Mouse (Mus musculus): ENCODE results near the gene Traf7. TPM values are rescaled to one million over a fixed set of nuclear protein-coding genes. Genes with fewer than 3 reads are reported as not detected.
A peak's percentile ranks its signal among the peaks of the same experiment; 100 is the strongest.

Gene Traf7
- 52.2 and 55.4 TPM in 2 replicates for polyA plus RNA-seq (2016; fragmentation: Nextera tagmentation; extraction: Ambion mirVana)

DNA sequence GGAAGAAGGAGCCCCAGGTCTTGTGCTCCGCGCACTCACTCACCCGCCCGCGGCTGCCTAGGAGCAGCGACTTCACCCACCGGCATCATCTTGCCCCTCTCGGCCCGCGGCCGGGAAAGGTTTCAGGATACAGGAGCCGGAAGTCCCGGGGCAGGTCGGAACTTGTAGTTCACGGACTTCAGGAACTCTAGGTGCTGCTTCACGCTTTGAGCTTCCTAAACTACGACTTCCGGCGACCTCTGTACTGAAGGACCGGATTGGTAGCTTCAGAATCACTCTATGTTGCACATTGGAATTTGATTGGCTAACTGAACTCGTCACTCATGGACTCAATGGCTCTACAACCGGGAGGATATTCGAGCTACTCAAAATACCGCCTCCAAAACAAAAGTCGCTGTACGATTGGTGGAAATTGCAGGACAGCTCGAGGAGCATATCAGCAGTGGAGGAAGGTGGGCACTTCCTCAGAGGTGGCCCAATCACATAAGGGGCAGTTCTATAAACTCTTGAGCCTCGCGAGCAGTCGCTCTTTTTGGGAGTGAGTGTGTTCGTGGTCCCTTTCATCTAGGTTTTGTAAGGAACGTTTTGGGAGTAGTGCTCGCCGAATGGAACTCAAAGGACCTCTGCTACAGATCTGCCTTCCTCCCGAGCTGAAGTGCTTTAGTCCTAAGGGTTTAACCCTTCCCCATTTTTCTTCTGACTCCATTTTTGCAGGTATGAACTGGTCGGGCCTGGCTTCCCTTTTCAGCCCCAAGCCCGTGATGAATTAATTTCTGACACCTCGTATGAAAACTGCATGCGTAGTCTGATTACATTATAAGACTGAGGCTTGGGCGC, at the start of gene Traf7:
Gene Traf7 (minus strand): TSS at position 216 of the 837 bp plus-strand sequence.
- no peaks in the 10 kb centered on the region for H3K27me3 ChIP-seq (replicated peaks)
- H3K4me1 ChIP-seq = peaks cover 72% of the 10 kb centered on the region
- H3K9ac ChIP-seq = peak within 1 kb of the TSS; percentile 90
- ATAC-seq = peak; percentile 94
- H3K27ac ChIP-seq = peak within 1 kb of the TSS; percentile 88
- peak within 1 kb of the TSS; percentile 82 for H3K4me2 ChIP-seq
- under 1% methylated on average over 40 of the region's 40 CpGs for WGBS (ENCODE audit: insufficient replicate concordance)
- peak within 1 kb of the TSS; percentile 93 for H3K4me3 ChIP-seq
- H3K36me3 ChIP-seq = peaks cover 43% of the 10 kb centered on the region
- no peaks in the 10 kb centered on the region for H3K9me3 ChIP-seq (replicated peaks)

- Histone ChIP-seq H3K4me1 (peaks cover 11% of the 10 kb centered on the region), H3K9me3 (replicated peaks) (no peaks in the 10 kb centered on the region), H3K36me3 (peaks cover 76% of the 10 kb centered on the region), H3K27me3 (replicated peaks) (no peaks in the 10 kb centered on the region), H3K27ac (no peak overlapping the region), H3K4me3 (no peak overlapping the region), H3K9ac (no peak overlapping the region), H3K4me2 (no peak overlapping the region)
- no peak for ATAC-seq
- 81% methylated on average over 9 of the region's 9 CpGs for WGBS (ENCODE audit: insufficient replicate concordance)
Measured at GRCm38 (mm10) chr17:24573811-24574210, 46.1 kb upstream of the Traf7 start.

GRCm38 (mm10) chr17:24572651-24573245, 45.0 kb upstream of the Traf7 start:
- H3K4me1 ChIP-seq = peaks cover 11% of the 10 kb centered on the region
- no peaks in the 10 kb centered on the region for H3K27me3 ChIP-seq (replicated peaks)
- peaks cover 67% of the 10 kb centered on the region for H3K36me3 ChIP-seq
- ATAC-seq = no peak
- no peak overlapping the region for H3K4me2 ChIP-seq
- H3K9ac ChIP-seq = no peak overlapping the region
- no peak overlapping the region for H3K27ac ChIP-seq
- 87% methylated on average over 12 of the region's 12 CpGs for WGBS (ENCODE audit: insufficient replicate concordance)
- H3K9me3 ChIP-seq (replicated peaks) = no peaks in the 10 kb centered on the region
- H3K4me3 ChIP-seq = no peak overlapping the region

DNA sequence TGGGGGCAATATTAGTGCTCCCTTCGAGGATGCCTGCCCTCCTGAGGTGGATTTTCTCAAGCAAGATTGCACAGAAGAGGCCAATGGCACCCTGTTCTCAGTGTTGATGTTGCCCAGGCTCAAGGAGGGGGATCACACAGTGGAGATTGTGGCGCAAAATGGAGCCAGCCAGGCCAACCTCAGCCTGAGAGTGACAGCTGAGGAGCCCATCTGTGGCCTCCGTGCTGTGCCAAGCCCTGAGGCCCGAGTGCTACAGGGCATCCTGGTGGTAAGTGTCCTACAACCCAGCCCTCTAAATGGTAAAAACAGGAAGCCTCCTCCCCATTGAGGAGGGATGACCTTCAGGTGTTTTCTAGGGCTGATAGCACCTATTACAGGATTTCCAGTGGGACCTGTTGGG, 42.1 kb upstream of the Traf7 start:
- Histone ChIP-seq H3K9ac (no peak overlapping the region), H3K9me3 (replicated peaks) (no peaks in the 10 kb centered on the region), H3K27me3 (replicated peaks) (no peaks in the 10 kb centered on the region), H3K4me3 (no peak overlapping the region), H3K27ac (no peak overlapping the region), H3K4me1 (peaks cover 23% of the 10 kb centered on the region), H3K36me3 (peaks cover 63% of the 10 kb centered on the region), H3K4me2 (no peak overlapping the region)
- 60% methylated on average over 4 of the region's 4 CpGs for WGBS (ENCODE audit: insufficient replicate concordance)
- ATAC-seq = no peak

DNA sequence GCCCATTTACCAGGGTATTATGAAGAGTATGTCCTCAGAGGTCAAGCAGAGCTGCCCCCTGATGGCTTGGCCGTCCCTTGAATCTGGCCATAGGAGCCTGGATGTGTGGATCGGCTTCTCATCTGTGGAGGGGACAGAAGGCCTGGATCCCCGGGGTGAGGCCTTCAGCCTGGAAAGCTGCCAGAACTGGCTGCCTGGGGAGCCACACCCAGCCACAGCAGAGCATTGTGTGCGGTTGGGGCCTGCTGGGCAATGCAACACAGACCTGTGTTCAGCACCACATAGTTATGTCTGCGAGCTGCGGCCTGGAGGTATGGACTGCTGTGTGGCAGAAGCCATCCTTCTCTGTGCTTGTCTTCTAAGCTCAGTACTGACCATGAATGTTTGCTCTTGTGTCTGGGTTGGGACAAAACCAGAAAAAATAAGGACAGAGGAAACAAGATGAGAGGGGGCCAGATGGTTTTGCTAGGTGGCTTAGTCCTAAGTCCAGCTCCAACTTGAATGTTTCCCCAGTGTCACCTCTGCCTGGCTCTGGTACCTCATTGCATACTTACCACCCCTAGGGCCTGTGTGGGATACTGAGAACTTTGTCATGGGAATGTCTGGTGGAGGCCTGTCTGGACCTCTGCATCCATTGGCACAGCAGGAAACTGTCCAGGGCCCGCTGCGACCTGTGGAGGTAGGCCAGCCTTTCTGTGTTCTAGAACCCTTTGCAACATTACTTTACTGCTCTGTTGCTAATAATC, 39.5 kb upstream of the Traf7 start:
- ATAC-seq = no peak
- H3K36me3 ChIP-seq = peaks cover 42% of the 10 kb centered on the region
- H3K4me2 ChIP-seq = no peak overlapping the region
- H3K9ac ChIP-seq = no peak overlapping the region
- 79% methylated on average over 8 of the region's 8 CpGs for WGBS (ENCODE audit: insufficient replicate concordance)
- H3K27me3 ChIP-seq (replicated peaks) = no peaks in the 10 kb centered on the region
- H3K9me3 ChIP-seq (replicated peaks) = no peaks in the 10 kb centered on the region
- H3K4me1 ChIP-seq = peaks cover 18% of the 10 kb centered on the region
- no peak overlapping the region for H3K4me3 ChIP-seq
- no peak overlapping the region for H3K27ac ChIP-seq

DNA sequence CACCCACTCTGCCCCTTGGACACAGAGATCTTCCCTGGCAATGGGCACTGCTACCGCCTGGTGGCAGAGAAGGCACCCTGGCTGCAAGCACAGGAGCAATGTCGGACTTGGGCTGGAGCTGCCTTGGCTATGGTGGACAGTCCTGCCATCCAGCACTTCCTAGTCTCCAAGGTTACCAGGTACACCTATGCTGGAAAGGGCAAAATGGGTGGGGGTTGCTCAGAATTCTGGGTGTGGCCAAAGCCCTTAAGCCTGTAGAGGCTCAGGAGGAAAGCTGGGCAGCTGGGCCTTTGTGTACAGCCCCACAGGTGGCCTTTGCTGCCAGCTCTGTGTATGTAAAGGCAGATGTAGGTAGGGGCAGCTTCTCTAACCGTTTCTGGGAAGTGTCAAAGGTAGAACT, 38.1 kb upstream of the Traf7 start:
- Histone ChIP-seq H3K4me3 (no peak overlapping the region), H3K4me1 (peaks cover 18% of the 10 kb centered on the region), H3K27ac (no peak overlapping the region), H3K9ac (no peak overlapping the region), H3K27me3 (replicated peaks) (no peaks in the 10 kb centered on the region), H3K4me2 (no peak overlapping the region), H3K9me3 (replicated peaks) (no peaks in the 10 kb centered on the region), H3K36me3 (peaks cover 33% of the 10 kb centered on the region)
- 0 out of 2 replicates have a peak, but pooled peaks have one; percentile 2 for ATAC-seq
- WGBS (ENCODE audit: insufficient replicate concordance) = 59% methylated on average over 3 of the region's 3 CpGs

DNA sequence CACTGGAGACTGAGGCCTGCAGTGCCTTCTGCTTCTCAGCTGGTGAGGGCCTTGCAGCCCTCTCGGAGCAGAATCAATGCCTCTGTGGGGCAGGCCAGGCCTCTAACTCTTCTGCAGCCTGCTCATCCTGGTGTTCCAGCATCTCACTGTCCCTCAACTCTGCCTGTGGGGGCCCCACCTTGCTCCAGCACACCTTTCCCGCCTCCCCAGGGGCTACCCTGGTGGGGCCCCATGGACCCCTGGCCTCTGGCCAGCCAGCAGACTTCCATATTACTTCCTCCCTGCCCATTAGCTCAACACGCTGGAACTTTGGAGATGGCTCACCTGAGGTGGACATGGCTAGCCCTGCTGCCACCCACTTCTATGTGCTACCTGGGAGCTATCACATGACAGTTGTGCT, 37.4 kb upstream of the Traf7 start:
- H3K4me3 ChIP-seq = no peak overlapping the region
- no peak overlapping the region for H3K27ac ChIP-seq
- H3K9ac ChIP-seq = no peak overlapping the region
- WGBS (ENCODE audit: insufficient replicate concordance) = 66% methylated on average over 3 of the region's 3 CpGs
- no peaks in the 10 kb centered on the region for H3K9me3 ChIP-seq (replicated peaks)
- H3K4me2 ChIP-seq = no peak overlapping the region
- no peaks in the 10 kb centered on the region for H3K27me3 ChIP-seq (replicated peaks)
- H3K36me3 ChIP-seq = peaks cover 29% of the 10 kb centered on the region
- ATAC-seq = no peak
- H3K4me1 ChIP-seq = peaks cover 18% of the 10 kb centered on the region

GRCm38 (mm10) chr17:24564422-24564821, 36.7 kb upstream of the Traf7 start:
- Histone ChIP-seq H3K9me3 (replicated peaks) (no peaks in the 10 kb centered on the region), H3K9ac (no peak overlapping the region), H3K4me1 (peaks cover 18% of the 10 kb centered on the region), H3K27me3 (replicated peaks) (no peaks in the 10 kb centered on the region), H3K4me3 (no peak overlapping the region), H3K27ac (no peak overlapping the region), H3K4me2 (no peak overlapping the region), H3K36me3 (peaks cover 22% of the 10 kb centered on the region)
- WGBS (ENCODE audit: insufficient replicate concordance) = 79% methylated on average over 4 of the region's 4 CpGs
- ATAC-seq = no peak

GRCm38 (mm10) chr17:24563638-24564037, 35.9 kb upstream of the Traf7 start:
- Histone ChIP-seq H3K9me3 (replicated peaks) (no peaks in the 10 kb centered on the region), H3K4me2 (no peak overlapping the region), H3K27me3 (replicated peaks) (no peaks in the 10 kb centered on the region), H3K9ac (no peak overlapping the region), H3K27ac (no peak overlapping the region), H3K36me3 (peaks cover 17% of the 10 kb centered on the region; the same call in 1 of the 2 replicates), H3K4me3 (no peak overlapping the region), H3K4me1 (peaks cover 26% of the 10 kb centered on the region)
- 52% methylated on average over 5 of the region's 5 CpGs for WGBS (ENCODE audit: insufficient replicate concordance)
- ATAC-seq = no peak

GRCm38 (mm10) chr17:24561592-24561991, 33.9 kb upstream of the Traf7 start:
- Histone ChIP-seq H3K4me1 (peaks cover 34% of the 10 kb centered on the region), H3K9ac (no peak overlapping the region), H3K27me3 (replicated peaks) (no peaks in the 10 kb centered on the region), H3K9me3 (replicated peaks) (no peaks in the 10 kb centered on the region), H3K27ac (no peak overlapping the region), H3K36me3 (peaks cover 10% of the 10 kb centered on the region; the same call in 1 of the 2 replicates), H3K4me2 (no peak overlapping the region), H3K4me3 (no peak overlapping the region)
- ATAC-seq = no peak
- WGBS (ENCODE audit: insufficient replicate concordance) = 73% methylated on average over 2 of the region's 2 CpGs

- Histone ChIP-seq H3K36me3 (peaks cover 7% of the 10 kb centered on the region; the same call in 1 of the 2 replicates), H3K27me3 (replicated peaks) (no peaks in the 10 kb centered on the region), H3K4me3 (no peak overlapping the region), H3K4me2 (no peak overlapping the region), H3K9ac (no peak overlapping the region), H3K4me1 (peaks cover 38% of the 10 kb centered on the region), H3K9me3 (replicated peaks) (no peaks in the 10 kb centered on the region), H3K27ac (no peak overlapping the region)
- no peak for ATAC-seq
- WGBS (ENCODE audit: insufficient replicate concordance) = 66% methylated on average over 5 of the region's 5 CpGs
Measured at GRCm38 (mm10) chr17:24560301-24561028, 32.7 kb upstream of the Traf7 start.

Data from liver, embryonic 12.5 days (tissue).